Mouse (Mus musculus): ENCODE data around the gene Zbtb46.
"Not testable (repeated sequence)": the region's sequence is repeated elsewhere in the genome, so short reads cannot be mapped to it uniquely, and the experiment has no call there.

Zbtb46 gene

GRCm38 (mm10) chr2:181459153-181459672, at the start of gene Zbtb46:
Gene Zbtb46 (minus strand): TSS chr2:181459426.
- DNase-seq: peak; percentile 84

GRCm38 (mm10) chr2:181498644-181499043, 39.4 kb upstream of the Zbtb46 start:
- no peak for DNase-seq

GRCm38 (mm10) chr2:181497548-181497875, 38.3 kb upstream of the Zbtb46 start:
- DNase-seq: peak; percentile 35

GRCm38 (mm10) chr2:181496831-181497547, 37.8 kb upstream of the Zbtb46 start, which contains the start of gene Tpd52l2:
Gene Tpd52l2 (plus strand): TSS chr2:181497142.
- DNase-seq: peak; percentile 92

- DNase-seq: peak; percentile 34
These were observed 37.1 kb upstream of the Zbtb46 start for GRCm38 (mm10) chr2:181496281-181496680.

GRCm38 (mm10) chr2:181495845-181496244, 36.6 kb upstream of the Zbtb46 start:
- DNase-seq: not testable (repeated sequence)

- no peak for DNase-seq
These were observed 35.2 kb upstream of the Zbtb46 start for GRCm38 (mm10) chr2:181494266-181494945.

GRCm38 (mm10) chr2:181493156-181493927, 34.1 kb upstream of the Zbtb46 start, which contains the start of gene Abhd16b:
Gene Abhd16b (plus strand): TSS chr2:181493206.
- no peak for DNase-seq

GRCm38 (mm10) chr2:181492206-181492605, 33.0 kb upstream of the Zbtb46 start:
- DNase-seq: no peak

- no peak for DNase-seq
These were observed 32.4 kb upstream of the Zbtb46 start for GRCm38 (mm10) chr2:181491432-181492205.

GRCm38 (mm10) chr2:181487338-181488277, 28.4 kb upstream of the Zbtb46 start:
- no peak for DNase-seq

- DNase-seq: no peak
These were observed 26.5 kb upstream of the Zbtb46 start for GRCm38 (mm10) chr2:181485741-181486140.

GRCm38 (mm10) chr2:181484456-181485233, 25.4 kb upstream of the Zbtb46 start:
- no peak for DNase-seq

- peak; percentile 54 for DNase-seq
These were observed 24.5 kb upstream of the Zbtb46 start for GRCm38 (mm10) chr2:181483562-181484318.

GRCm38 (mm10) chr2:181483120-181483519, 23.9 kb upstream of the Zbtb46 start:
- no peak for DNase-seq

GRCm38 (mm10) chr2:181472256-181472827, 13.1 kb upstream of the Zbtb46 start:
- DNase-seq: no peak

GRCm38 (mm10) chr2:181471246-181471645, 12.0 kb upstream of the Zbtb46 start:
- no peak for DNase-seq

GRCm38 (mm10) chr2:181470285-181470684, 11.1 kb upstream of the Zbtb46 start:
- no peak for DNase-seq

- DNase-seq: no peak
These were observed 6.2 kb upstream of the Zbtb46 start for GRCm38 (mm10) chr2:181465423-181465822.
